Mouse (Mus musculus) gastrocnemius, adult 18-20 months (tissue): ENCODE measurements around the gene Tacc2. TPM values are rescaled to one million over a fixed set of nuclear protein-coding genes. Genes with fewer than 3 reads are reported as not detected.

Experiments used
- DNase-seq: peaks from one replicate; pipeline ENCODE4 v3.0.0; 2021; ENCODE audit warnings: low spot score
- total RNA-seq, 2 experiments: library from RNA; stranded (reverse); gene quantifications; 2 replicates each; pipeline ENCODE4 v1.2.3; 2021

The Tacc2 gene
- total RNA-seq, 2 experiments from 2014 or later, result 414 to 460 TPM

- no peak for DNase-seq
Observed at GRCm38 (mm10) chr7:130764160-130764559, 186.9 kb downstream of the Tacc2 start.

GRCm38 (mm10) chr7:130766411-130767170 lies 189.4 kb downstream of the Tacc2 start:
- no peak for DNase-seq

DNA sequence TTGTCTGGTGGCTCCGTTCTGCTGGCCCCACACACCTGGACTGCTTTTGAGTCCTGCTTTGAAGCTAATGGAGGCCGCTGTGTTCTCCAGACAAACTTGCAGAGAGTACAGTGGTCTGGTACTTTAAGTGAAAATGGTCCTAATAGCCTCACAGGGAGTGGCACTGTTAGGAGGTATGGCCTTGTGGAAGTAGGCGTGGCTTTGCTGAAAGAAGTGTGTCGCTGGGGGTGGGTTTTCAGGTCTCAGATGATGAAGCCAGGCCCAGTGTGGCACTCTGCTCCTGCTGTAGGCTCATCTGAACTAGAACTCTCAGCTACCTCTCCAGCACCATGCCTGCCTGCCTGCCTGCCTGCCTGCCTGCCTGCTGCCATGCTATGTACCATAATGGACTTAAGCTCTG lies 190.9 kb downstream of the Tacc2 start:
- no peak for DNase-seq

- peak; percentile 83 for DNase-seq
Observed at GRCm38 (mm10) chr7:130770707-130771106, 193.5 kb downstream of the Tacc2 start.

- peak; percentile 53 for DNase-seq
Observed at GRCm38 (mm10) chr7:130773171-130773830, 196.1 kb downstream of the Tacc2 start.

- no peak for DNase-seq
Observed at GRCm38 (mm10) chr7:130773914-130774630, 196.8 kb downstream of the Tacc2 start, which contains the start of gene Btbd16. TSS of gene Btbd16 (plus strand) at chr7:130774069.

GRCm38 (mm10) chr7:130780866-130781419 lies 203.7 kb downstream of the Tacc2 start:
- peak; percentile 54 for DNase-seq

- DNase-seq, result peak; percentile 57
Observed at GRCm38 (mm10) chr7:130782501-130783050, 205.3 kb downstream of the Tacc2 start.

- DNase-seq, result no peak
Observed at GRCm38 (mm10) chr7:130785923-130786575, 208.8 kb downstream of the Tacc2 start.

- no peak for DNase-seq
Observed at GRCm38 (mm10) chr7:130786708-130787107, 209.5 kb downstream of the Tacc2 start.

DNA sequence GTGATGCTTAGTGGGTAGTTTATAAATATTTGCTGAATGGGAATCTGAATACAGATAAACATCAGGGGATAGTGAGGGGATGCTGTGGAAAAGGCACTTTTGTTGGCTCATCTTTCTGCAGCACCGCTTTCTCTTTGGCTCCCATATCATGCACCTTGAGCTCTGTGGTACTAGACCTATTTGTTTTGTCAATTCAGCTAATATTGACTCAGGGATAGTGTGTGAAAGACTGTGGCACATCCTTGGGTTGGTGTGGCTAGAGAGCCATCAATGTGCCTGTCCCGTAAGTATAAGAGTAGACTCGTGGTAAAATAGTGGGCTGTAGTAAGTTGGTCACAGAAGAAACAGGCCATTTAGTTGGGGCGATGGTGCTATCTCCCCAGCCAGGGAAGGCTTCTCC lies 210.3 kb downstream of the Tacc2 start:
- DNase-seq, result no peak

- no peak for DNase-seq
Observed at GRCm38 (mm10) chr7:130788950-130789349, 211.7 kb downstream of the Tacc2 start.

GRCm38 (mm10) chr7:130789456-130789855 lies 212.2 kb downstream of the Tacc2 start:
- DNase-seq, result no peak

- no peak for DNase-seq
Observed at GRCm38 (mm10) chr7:130793671-130794070, 216.4 kb downstream of the Tacc2 start.

GRCm38 (mm10) chr7:130796786-130797185 lies 219.5 kb downstream of the Tacc2 start:
- no peak for DNase-seq

DNA sequence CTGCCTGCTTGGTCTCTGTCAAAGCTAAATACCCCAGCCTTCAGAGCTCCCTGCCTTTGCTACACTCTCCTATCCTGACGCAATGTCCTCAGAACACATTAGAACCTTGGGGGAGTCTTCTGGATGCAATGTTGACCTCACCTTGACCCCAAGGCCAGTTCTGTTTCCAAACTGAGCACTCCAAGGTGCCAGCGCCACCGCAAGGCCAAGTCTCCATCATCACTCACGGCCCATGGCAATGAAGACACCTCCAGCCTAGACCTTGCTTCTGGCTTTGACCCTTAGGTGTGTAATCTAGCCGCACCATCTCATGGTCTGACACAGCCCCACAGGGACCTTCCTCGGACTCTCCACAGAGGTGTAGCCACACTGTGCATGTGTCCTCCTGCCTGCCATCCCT lies 220.3 kb downstream of the Tacc2 start:
- DNase-seq, result no peak

DNA sequence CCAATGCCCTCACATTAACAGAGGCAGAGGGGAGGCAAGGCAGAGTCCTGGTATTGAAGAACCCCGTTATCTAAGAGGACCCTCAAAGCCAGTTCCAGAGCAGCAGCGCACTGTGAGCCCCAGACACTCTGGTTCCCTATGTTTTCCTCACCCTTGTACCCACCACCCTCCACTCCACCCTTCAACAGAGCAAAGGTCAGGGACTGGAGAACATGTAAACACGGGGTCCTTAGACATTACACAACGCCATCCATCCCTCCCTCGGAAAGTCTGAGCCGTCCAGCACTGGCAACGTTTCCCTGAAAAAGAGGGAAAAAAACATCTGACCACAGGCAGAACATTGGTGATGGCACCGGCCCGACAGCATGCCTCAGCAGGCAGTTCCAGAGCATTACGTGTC lies 222.2 kb downstream of the Tacc2 start:
- no peak for DNase-seq

DNA sequence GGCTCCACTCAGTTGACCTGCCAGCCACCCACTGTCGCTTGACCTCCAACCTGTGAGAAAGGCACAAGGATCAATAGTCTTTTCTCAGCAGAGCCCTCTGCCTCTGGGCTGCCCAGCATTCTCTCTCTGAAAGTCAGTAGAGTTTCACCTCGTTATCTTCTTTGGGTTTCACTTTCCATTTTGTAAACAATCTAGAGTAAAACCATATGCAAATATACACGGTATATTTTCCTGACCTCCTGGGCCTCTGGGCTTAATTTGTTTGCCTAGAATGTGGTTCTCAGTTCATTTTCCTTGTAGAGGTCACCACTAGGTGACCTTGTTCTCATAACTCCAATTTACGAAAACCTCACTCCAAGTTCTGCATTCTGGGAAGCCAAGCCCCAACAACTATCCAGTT lies 223.4 kb downstream of the Tacc2 start:
- DNase-seq, result no peak

DNA sequence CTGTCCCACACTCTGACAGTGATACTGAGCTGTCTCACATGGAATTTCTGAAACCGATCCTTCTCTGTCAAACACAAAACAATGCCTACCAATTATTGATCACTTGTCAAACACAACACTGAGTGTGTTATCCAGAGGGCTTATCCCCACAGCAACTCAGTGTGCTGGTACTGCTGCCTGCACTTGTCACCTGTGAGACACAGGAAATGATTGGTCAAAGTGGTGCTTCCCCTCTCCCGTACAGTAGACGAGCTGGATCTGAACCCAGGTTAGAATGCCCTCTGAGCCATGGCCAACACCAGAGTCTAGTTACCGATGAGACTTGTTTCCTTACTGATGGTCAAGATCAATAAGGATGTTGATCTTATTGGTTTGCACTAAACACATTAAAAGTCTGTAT lies 224.6 kb downstream of the Tacc2 start:
- DNase-seq, result no peak

DNA sequence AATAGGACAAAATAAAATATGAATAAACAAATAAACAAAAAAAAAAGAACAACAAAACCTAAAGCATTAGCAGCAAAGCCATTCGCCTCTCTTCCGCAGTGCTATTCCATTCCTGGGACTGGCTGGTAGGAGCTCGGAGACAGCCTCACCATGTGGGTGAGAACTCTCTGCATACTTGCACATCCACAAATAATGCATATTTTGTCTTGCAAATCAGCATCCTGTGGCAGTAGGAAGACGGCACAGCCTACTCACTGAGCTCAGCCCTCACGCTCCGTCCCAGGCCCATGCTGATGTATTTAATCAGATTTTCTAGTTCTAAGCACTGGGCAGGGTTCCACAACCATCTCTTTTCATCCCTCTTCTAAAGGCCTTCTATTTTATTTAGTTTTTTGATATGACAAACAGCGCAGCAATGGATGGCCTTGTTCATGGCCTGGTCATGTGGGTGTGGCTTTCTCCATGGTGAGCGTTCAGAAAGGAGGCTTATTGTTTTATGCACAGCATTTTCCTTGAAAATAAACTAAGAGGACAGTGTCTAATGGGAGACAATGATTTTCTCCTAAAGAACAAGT lies 226.1 kb downstream of the Tacc2 start:
- DNase-seq, result no peak

DNA sequence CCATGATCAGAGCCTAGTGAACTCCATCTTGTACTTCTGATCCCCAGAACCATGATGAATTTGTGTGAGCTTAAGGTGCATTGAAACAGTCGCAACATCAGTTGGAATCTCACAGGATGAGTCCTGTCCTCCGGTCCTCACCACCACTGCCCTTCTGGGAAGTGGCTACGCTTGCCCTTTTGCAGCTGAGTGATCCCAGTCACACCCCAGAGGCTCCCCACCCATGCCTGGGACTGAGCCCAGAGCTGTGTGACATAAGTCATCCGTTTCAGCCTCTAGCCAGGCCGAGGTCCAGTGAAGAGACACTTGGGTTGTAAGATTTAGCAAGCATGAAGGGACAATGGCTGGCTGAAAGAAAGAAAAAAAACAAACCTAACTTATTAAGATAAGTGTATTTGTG lies 227.8 kb downstream of the Tacc2 start:
- DNase-seq, result peak; percentile 34
